Mouse (Mus musculus) cerebellum, adult 2 months (tissue): ENCODE measurements around the gene Vps9d1. TPM values are rescaled to one million over a fixed set of nuclear protein-coding genes. Genes with fewer than 3 reads are reported as not detected.
A peak's percentile ranks its signal among the peaks of the same experiment; 100 is the strongest.
"Not testable (repeated sequence)": the region's sequence is repeated elsewhere in the genome, so short reads cannot be mapped to it uniquely, and the experiment has no call there.

Source experiments
- DNase-seq, 2 experiments: peaks; one replicate each; pipeline ENCODE4 v3.0.0; 2021
- H3K27ac ChIP-seq: fragments of 200-500 bp; 2 replicates; pipeline ENCODE4 v1.5.1; 2012; ENCODE audit warnings: low read length, control low read depth, inconsistent platforms; ENCODE audit not compliant: insufficient read depth
- H3K27me3 ChIP-seq: fragments of 200-500 bp; 2 replicates; pipeline ENCODE4 v1.6.1; 2012; ENCODE audit warnings: inconsistent platforms, mild to moderate bottlenecking, low read length, moderate library complexity; ENCODE audit not compliant: control insufficient read depth, insufficient read depth
- H3K4me1 ChIP-seq: fragments of 200-500 bp; 2 replicates; pipeline ENCODE4 v1.6.1; 2011; ENCODE audit warnings: low read length; ENCODE audit not compliant: control insufficient read depth, insufficient read depth
- H3K4me3 ChIP-seq: fragments of 200-500 bp; replicated peaks from 2 replicates; pipeline ENCODE3; 2011; ENCODE audit warnings: mild to moderate bottlenecking, low read depth, low read length, control low read depth; ENCODE audit not compliant: insufficient read depth
- CTCF ChIP-seq: fragments of 200-500 bp; IDR thresholded peaks from 2 replicates; pipeline ENCODE4 v1.5.1; 2011; ENCODE audit warnings: low read depth, mild to moderate bottlenecking, control low read depth, low read length, moderate library complexity, borderline replicate concordance; ENCODE audit not compliant: insufficient read depth
- POLR2A ChIP-seq: fragments of 200-500 bp; IDR thresholded peaks from 2 replicates; pipeline ENCODE4 v1.6.1; 2011; ENCODE audit warnings: low read length, control low read depth, borderline replicate concordance; ENCODE audit not compliant: insufficient read depth
- WGBS: fragments of 180-500 bp; shearing (Covaris S2); methylation state at CpG from one replicate; pipeline ENCODE4 v1.1.7; 2018; 5-methylcytosine and 5-hydroxymethylcytosine counted together
- polyA plus RNA-seq: library from polyadenylated mRNA; depleted of rRNA; stranded (reverse); fragments of >200 nt; gene quantifications from 2 replicates; pipeline ENCODE4 v1.2.3, GENCODE M21; 2012

Vps9d1 gene
- polyA plus RNA-seq, 1 experiment, result 86.7 TPM

GRCm38 (mm10) chr8:123234918-123235519 is 19.1 kb downstream of the Vps9d1 start:
- TF ChIP-seq CTCF, result no peak
- Histone ChIP-seq H3K27me3 (no peaks in the 10 kb centered on the region), H3K27ac (peak overlapping the region; percentile 24; the same call in 1 of the 2 replicates), H3K4me3 (peak overlapping the region; percentile 73), H3K4me1 (peaks cover 16% of the 10 kb centered on the region)
- 7% methylated on average over 13 of the region's 13 CpGs for WGBS
- peak; percentile 65 to 72 for DNase-seq

DNA sequence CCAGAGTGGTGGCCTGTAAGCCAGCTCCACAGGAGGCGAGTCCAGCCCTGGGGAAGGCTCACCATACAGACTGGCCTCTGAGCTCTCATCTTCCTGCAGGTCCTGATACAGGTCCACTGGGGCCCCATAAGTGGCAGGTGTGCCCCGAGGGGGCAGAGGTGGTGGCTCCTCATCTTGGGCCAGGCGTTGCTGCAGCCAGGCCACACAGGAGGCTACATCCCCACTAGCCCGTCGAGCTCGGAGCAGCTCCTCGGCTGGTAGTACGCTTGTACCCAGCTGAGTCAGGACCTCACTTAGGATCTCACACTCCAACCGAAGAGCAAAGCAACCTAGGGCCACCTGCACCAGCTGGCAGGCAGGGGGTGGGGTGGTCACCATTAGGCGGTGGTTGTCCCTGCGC is 20.4 kb downstream of the Vps9d1 start:
- Histone ChIP-seq H3K27ac (no peak overlapping the region), H3K4me1 (peaks cover 16% of the 10 kb centered on the region), H3K27me3 (no peaks in the 10 kb centered on the region), H3K4me3 (peak overlapping the region; percentile 9)
- DNase-seq, result peak in 1 of 2 experiments; percentile 36
- TF ChIP-seq CTCF (no peak), POLR2A (no peak)
- WGBS, result 45% methylated on average over 11 of the region's 11 CpGs

DNA sequence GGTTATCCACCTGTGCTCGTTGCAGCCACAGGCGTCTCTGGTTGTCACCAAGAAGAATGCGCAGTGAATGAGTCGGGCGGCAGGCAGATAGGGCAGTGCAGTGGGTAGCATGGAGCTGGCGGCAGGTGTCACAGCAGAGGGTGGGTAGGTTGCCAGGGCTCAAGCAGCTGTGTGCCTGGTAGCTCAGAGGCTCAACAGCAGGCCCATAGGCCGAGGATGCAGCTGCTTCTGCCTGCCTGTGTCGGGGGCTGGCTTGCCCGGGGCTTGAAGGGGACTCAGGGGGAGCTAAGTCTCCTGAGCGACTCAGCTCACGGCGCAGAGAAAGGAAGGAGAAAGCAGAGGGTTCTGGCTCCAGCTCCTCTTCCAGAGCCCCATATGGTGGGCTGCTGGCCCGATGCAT is 20.8 kb downstream of the Vps9d1 start:
- Histone ChIP-seq H3K27me3 (no peaks in the 10 kb centered on the region), H3K4me1 (peaks cover 16% of the 10 kb centered on the region), H3K4me3 (no peak overlapping the region), H3K27ac (no peak overlapping the region)
- DNase-seq, result peak in 1 of 2 experiments; percentile 37
- TF ChIP-seq POLR2A, result no peak
- no peak for TF ChIP-seq CTCF
- WGBS, result 22% methylated on average over 13 of the region's 13 CpGs

DNA sequence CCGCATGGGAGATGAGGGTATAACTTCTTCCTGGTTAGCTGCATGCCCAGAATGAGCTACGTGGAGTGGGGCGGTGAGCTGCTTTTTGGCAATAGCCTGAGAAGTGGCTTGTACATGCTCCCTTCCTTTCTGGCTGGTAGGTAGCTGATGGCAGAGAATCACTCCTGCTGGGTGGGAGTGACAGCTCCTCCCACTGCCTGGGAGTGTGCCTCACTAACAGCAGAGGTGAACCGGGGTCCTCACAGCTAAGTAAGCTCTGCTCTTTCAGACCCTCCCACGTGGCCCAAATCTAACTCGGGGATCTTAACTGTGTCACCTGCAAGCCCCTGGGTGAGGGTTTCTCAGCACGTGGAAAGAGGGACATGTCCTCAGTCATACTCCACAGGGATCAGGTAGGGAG is 21.6 kb downstream of the Vps9d1 start:
- H3K27ac ChIP-seq, result no peak overlapping the region
- TF ChIP-seq POLR2A (no peak), CTCF (no peak)
- H3K4me1 ChIP-seq, result peaks cover 16% of the 10 kb centered on the region
- no peak for DNase-seq
- no peaks in the 10 kb centered on the region for H3K27me3 ChIP-seq
- 39% methylated on average over 7 of the region's 7 CpGs for WGBS
- H3K4me3 ChIP-seq, result no peak overlapping the region

- peaks cover 16% of the 10 kb centered on the region for H3K4me1 ChIP-seq
- WGBS, result 40% methylated on average over 5 of the region's 5 CpGs
- DNase-seq, result no peak
These were observed 22.4 kb downstream of the Vps9d1 start for GRCm38 (mm10) chr8:123231742-123232141.

DNA sequence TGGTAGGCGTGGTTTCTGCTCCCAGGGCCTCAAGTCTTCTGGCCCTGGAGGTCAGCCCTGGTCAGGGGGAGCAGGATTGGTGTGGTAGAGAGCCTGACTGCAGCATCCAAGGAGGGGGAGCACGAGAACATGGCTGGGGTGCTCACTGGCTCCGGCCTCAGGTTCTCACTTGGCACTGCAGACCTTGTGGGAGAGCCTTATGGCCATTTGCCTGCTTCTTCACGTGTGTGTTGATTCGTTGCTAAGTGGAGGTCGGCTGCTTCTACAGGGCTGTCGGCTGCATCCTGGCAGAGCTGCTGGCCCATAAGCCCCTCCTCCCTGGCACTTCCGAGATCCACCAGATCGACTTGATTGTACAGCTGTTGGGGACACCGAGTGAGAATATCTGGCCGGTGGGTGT is 23.8 kb downstream of the Vps9d1 start:
- WGBS, result 20% methylated on average over 11 of the region's 11 CpGs
- H3K27me3 ChIP-seq, result not testable (repeated sequence)

More at GRCm38 (mm10) chr8:123231742-123232141, 22.4 kb downstream of the Vps9d1 start:
- TF ChIP-seq POLR2A, result no peak
- TF ChIP-seq CTCF, result no peak
- H3K27ac ChIP-seq, result no peak overlapping the region
- no peaks in the 10 kb centered on the region for H3K27me3 ChIP-seq
- no peak overlapping the region for H3K4me3 ChIP-seq

DNA sequence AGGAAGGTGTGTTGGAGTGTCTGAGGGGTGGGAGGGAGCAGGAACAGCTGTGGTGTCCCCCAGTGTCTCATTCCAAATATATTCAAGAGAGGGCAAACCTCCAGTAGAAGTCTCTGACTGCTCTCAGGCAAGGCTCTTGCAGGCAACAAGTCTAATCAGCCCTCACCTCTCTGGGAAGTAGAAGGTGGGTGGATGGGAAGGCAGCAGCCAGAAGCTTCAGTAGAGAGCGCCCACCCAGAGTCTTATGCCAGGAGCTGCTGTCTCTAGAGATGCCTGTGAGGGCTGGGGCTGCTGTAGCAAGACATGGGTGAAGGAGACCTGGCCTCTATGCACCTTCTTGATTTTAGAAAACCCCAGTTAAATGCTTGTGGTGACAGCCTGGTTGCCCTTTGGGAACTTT is 25.7 kb downstream of the Vps9d1 start:
- H3K4me1 ChIP-seq, result peaks cover 8% of the 10 kb centered on the region; the same call in 1 of the 2 replicates
- H3K4me3 ChIP-seq, result no peak overlapping the region
- H3K27me3 ChIP-seq, result no peaks in the 10 kb centered on the region
- WGBS, result 100% methylated on average over 1 of the region's 1 CpGs
- no peak overlapping the region for H3K27ac ChIP-seq
- no peak for TF ChIP-seq CTCF
- TF ChIP-seq POLR2A, result no peak
- no peak for DNase-seq

More for the DNA sequence above, 23.8 kb downstream of the Vps9d1 start:
- not testable (repeated sequence) for H3K4me3 ChIP-seq, DNase-seq, H3K27ac ChIP-seq
- peaks cover 17% of the 10 kb centered on the region for H3K4me1 ChIP-seq

GRCm38 (mm10) chr8:123224278-123225266 is 29.6 kb downstream of the Vps9d1 start, which contains the start of gene Cdk10:
Gene Cdk10, plus strand, starts transcription at chr8:123224842.
- H3K27me3 ChIP-seq, result no peaks in the 10 kb centered on the region
- H3K4me1 ChIP-seq, result peaks cover 2% of the 10 kb centered on the region; the same call in 1 of the 2 replicates
- peak; percentile 94 to 95 for DNase-seq
- H3K27ac ChIP-seq, result peak within 1 kb of the TSS; percentile 30
- WGBS, result 3% methylated on average over 59 of the region's 59 CpGs
- TF ChIP-seq CTCF (no peak), POLR2A (peak; percentile 100)
- peak within 1 kb of the TSS; percentile 80 for H3K4me3 ChIP-seq
